Mouse (Mus musculus) CH12.LX (cell line): ENCODE results near the gene Cryge. TPM values are rescaled to one million over a fixed set of nuclear protein-coding genes. Genes with fewer than 3 reads are reported as not detected.

ENCODE experiments used
- DNase-seq: peaks from one replicate; pipeline ENCODE4 v3.0.0-alpha.2; 2013; ENCODE audit errors: extremely low read depth
- H3K27ac ChIP-seq: 2 replicates; pipeline ENCODE4 v1.5.1; 2012; ENCODE audit warnings: low read depth, mild to moderate bottlenecking, control low read depth, moderate library complexity; ENCODE audit not compliant: insufficient read depth
- H3K27me3 ChIP-seq: replicated peaks from 2 replicates; pipeline ENCODE3; 2012; ENCODE audit warnings: inconsistent platforms
- H3K36me3 ChIP-seq, 2 experiments: replicated peaks in 1 of 2; 2 replicates each; pipeline versions ENCODE3 to v1.6.1; 2012; ENCODE audit warnings: inconsistent platforms in 1 of 2, low read length in 1 of 2, mild to moderate bottlenecking in 1 of 2, mixed read lengths in 1 of 2, moderate library complexity in 1 of 2; ENCODE audit not compliant: control insufficient read depth in 1 of 2, insufficient read depth in 1 of 2
- H3K4me1 ChIP-seq, 2 experiments: 2 replicates each; pipeline ENCODE4 v1.6.1; 2012; ENCODE audit warnings: inconsistent platforms in 1 of 2, moderate library complexity in 1 of 2; ENCODE audit not compliant: insufficient read depth in 2 of 2, control insufficient read depth in 1 of 2
- H3K4me2 ChIP-seq: 2 replicates; pipeline ENCODE4 v1.6.1; 2012; ENCODE audit warnings: low read depth, mild to moderate bottlenecking, control low read depth; ENCODE audit not compliant: poor library complexity, insufficient read depth, severe bottlenecking
- H3K4me3 ChIP-seq, 3 experiments: fragments of 150-350 bp in 1 of 3; sonication (generic) in 1 of 3; replicated peaks in 1 of 3; 2 replicates each; pipeline versions ENCODE3 to v1.5.1; 2011 to 2012; ENCODE audit warnings: low read depth in 2 of 3, low read length in 2 of 3, mild to moderate bottlenecking in 2 of 3, moderate library complexity in 2 of 3, control low read depth in 1 of 3, improper control_type of control experiment in 1 of 3, inconsistent platforms in 1 of 3, mixed read lengths in 1 of 3; ENCODE audit not compliant: poor library complexity in 1 of 3
- H3K79me2 ChIP-seq: replicated peaks from 2 replicates; pipeline ENCODE4 v1.6.1; 2012; ENCODE audit warnings: mild to moderate bottlenecking, moderate library complexity; ENCODE audit not compliant: control insufficient read depth, poor library complexity, insufficient read depth, severe bottlenecking; ENCODE audit errors: extremely low read depth
- H3K9ac ChIP-seq: 2 replicates; pipeline ENCODE4 v1.6.1; 2012; ENCODE audit warnings: low read depth, mild to moderate bottlenecking, control low read depth, moderate library complexity; ENCODE audit not compliant: insufficient read depth
- H3K9me3 ChIP-seq: replicated peaks from 2 replicates; pipeline ENCODE3; 2012; ENCODE audit warnings: low read length, inconsistent platforms, mixed read lengths
- CHD1 ChIP-seq: IDR thresholded peaks from 2 replicates; pipeline ENCODE4 v1.6.1; 2012; ENCODE audit warnings: low read depth, low read length, improper control_type of control experiment, inconsistent platforms
- CTCF ChIP-seq, 2 experiments: IDR thresholded peaks in 1 of 2; conservative IDR thresholded peaks in 1 of 2; 2 replicates each; pipeline ENCODE4 v1.5.1; 2011 to 2012; ENCODE audit warnings: low read depth in 2 of 2, low read length in 2 of 2, improper control_type of control experiment in 1 of 2, inconsistent platforms in 1 of 2, mild to moderate bottlenecking in 1 of 2, moderate library complexity in 1 of 2
- E2F4 ChIP-seq: IDR thresholded peaks from 2 replicates; pipeline ENCODE4 v1.6.1; 2011; ENCODE audit warnings: low read depth, low read length, improper control_type of control experiment; ENCODE audit not compliant: insufficient replicate concordance
- ELF1 ChIP-seq: IDR thresholded peaks from 2 replicates; pipeline ENCODE4 v1.6.1; 2014; ENCODE audit warnings: low read depth, mild to moderate bottlenecking, inconsistent platforms, low read length, improper control_type of control experiment
- ETS1 ChIP-seq: conservative IDR thresholded peaks from 2 replicates; pipeline ENCODE4 v1.6.1; 2012; ENCODE audit warnings: low read depth, mild to moderate bottlenecking, inconsistent platforms, low read length, improper control_type of control experiment, moderate library complexity
- GABPA ChIP-seq: IDR thresholded peaks from 2 replicates; pipeline ENCODE4 v1.6.1; 2012; ENCODE audit warnings: low read depth, low read length, improper control_type of control experiment, inconsistent platforms; ENCODE audit not compliant: insufficient replicate concordance
- HCFC1 ChIP-seq: IDR thresholded peaks from 2 replicates; pipeline ENCODE4 v1.6.1; 2012; ENCODE audit warnings: low read depth, mild to moderate bottlenecking, inconsistent platforms, low read length, improper control_type of control experiment
- JUN ChIP-seq: IDR thresholded peaks from 2 replicates; pipeline ENCODE4 v1.6.1; 2011; ENCODE audit warnings: low read depth, mild to moderate bottlenecking, low read length, improper control_type of control experiment, moderate library complexity; ENCODE audit not compliant: insufficient read depth
- JUND ChIP-seq: conservative IDR thresholded peaks from 2 replicates; pipeline ENCODE4 v1.6.1; 2011; ENCODE audit warnings: low read depth, low read length, improper control_type of control experiment
- KAT2A ChIP-seq: IDR thresholded peaks from 2 replicates; pipeline ENCODE4 v1.6.1; 2012; ENCODE audit warnings: low read length, improper control_type of control experiment, inconsistent platforms; ENCODE audit not compliant: insufficient replicate concordance
- MAFK ChIP-seq: IDR thresholded peaks from 2 replicates; pipeline ENCODE4 v1.6.1; 2011; ENCODE audit warnings: low read length, improper control_type of control experiment; ENCODE audit not compliant: insufficient replicate concordance
- MAZ ChIP-seq: IDR thresholded peaks from 2 replicates; pipeline ENCODE4 v1.6.1; 2012; ENCODE audit warnings: low read depth, mild to moderate bottlenecking, inconsistent platforms, low read length, improper control_type of control experiment, moderate library complexity
- MEF2A ChIP-seq: IDR thresholded peaks from 2 replicates; pipeline ENCODE4 v1.6.1; 2014; ENCODE audit warnings: low read depth, mild to moderate bottlenecking, inconsistent platforms, low read length, improper control_type of control experiment, borderline replicate concordance
- MYC ChIP-seq: IDR thresholded peaks from 2 replicates; pipeline ENCODE4 v1.6.1; 2011; ENCODE audit warnings: low read depth, mild to moderate bottlenecking, improper control_type of control experiment, low read length
- NELFE ChIP-seq: IDR thresholded peaks from 2 replicates; pipeline ENCODE4 v1.6.1; 2011; ENCODE audit warnings: low read depth, low read length, improper control_type of control experiment
- PAX5 ChIP-seq: IDR thresholded peaks from 2 replicates; pipeline ENCODE4 v1.6.1; 2012; ENCODE audit warnings: low read length, inconsistent platforms, mixed read lengths
- POLR2A ChIP-seq: IDR thresholded peaks from 2 replicates; pipeline ENCODE4 v1.6.1; 2011; ENCODE audit warnings: low read depth, mild to moderate bottlenecking, improper control_type of control experiment, low read length
- RAD21 ChIP-seq: IDR thresholded peaks from 2 replicates; pipeline ENCODE4 v1.6.1; 2011; ENCODE audit warnings: low read depth, mild to moderate bottlenecking, low read length, improper control_type of control experiment, moderate library complexity
- SIN3A ChIP-seq: IDR thresholded peaks from 2 replicates; pipeline ENCODE4 v1.6.1; 2012; ENCODE audit warnings: low read length, improper control_type of control experiment, inconsistent platforms
- SMC3 ChIP-seq: IDR thresholded peaks from 2 replicates; pipeline ENCODE4 v1.6.1; 2011; ENCODE audit warnings: low read depth, low read length, improper control_type of control experiment
- TCF12 ChIP-seq: IDR thresholded peaks from 2 replicates; pipeline ENCODE4 v1.6.1; 2014; ENCODE audit warnings: low read depth, mild to moderate bottlenecking, inconsistent platforms, low read length, improper control_type of control experiment
- USF2 ChIP-seq: conservative IDR thresholded peaks from 2 replicates; pipeline ENCODE4 v1.6.1; 2011; ENCODE audit warnings: low read depth, low read length, improper control_type of control experiment
- ZMIZ1 ChIP-seq: IDR thresholded peaks from 2 replicates; pipeline ENCODE4 v1.6.1; 2012; ENCODE audit warnings: low read depth, mild to moderate bottlenecking, inconsistent platforms, low read length, improper control_type of control experiment
- dilution Hi-C: fragments of 300-500 bp; cut with MboI; formaldehyde crosslinking; loops from 2 replicates; pipeline ENCODE4 v1.14.3; 2020; ENCODE audit warnings: low sequenced_read_pairs; ENCODE audit not compliant: extremely low pct_unique_long_range_greater_than_20kb, extremely low pct_ligation_motif_present
- in situ Hi-C: fragments of 300-500 bp; cut with MboI; formaldehyde crosslinking; loops from 3 replicates; pipeline ENCODE4 v1.14.3; 2019; ENCODE audit warnings: low sequenced_read_pairs, low pct_ligation_motif_present, low pct_unique_long_range_greater_than_20kb, mixed read lengths
- polyA plus RNA-seq: library from polyadenylated mRNA; unstranded; fragments of >175 nt; gene quantifications from 2 replicates; pipeline ENCODE4 v1.2.1, GENCODE M21; 2012; ENCODE audit warnings: low read depth; ENCODE audit not compliant: insufficient read length
- total RNA-seq, 2 experiments: library from RNA; depleted of rRNA; stranded (reverse); fragments of 300-350 nt in 1 of 2; fragments of >200 nt in 1 of 2; gene quantifications; 2 replicates each; pipeline ENCODE4 v1.2.3; 2012 to 2014

The Cryge gene
- total and polyA plus RNA-seq, 3 experiments: not detected

GRCm38 (mm10) chr1:65052140-65052539 is 1.2 kb upstream of the Cryge start:
- Histone ChIP-seq H3K4me2 (no peak overlapping the region), H3K4me3 (no peak overlapping the region), H3K9me3 (peaks cover 2% of the 10 kb centered on the region), H3K27ac (no peak overlapping the region), H3K36me3 (no peaks in the 10 kb centered on the region), H3K9ac (no peak overlapping the region), H3K4me1 (peaks cover 0 to 15% of the 10 kb centered on the region in 2 experiments; a peak in 3 of 4 replicates), H3K79me2 (no peaks in the 10 kb centered on the region), H3K27me3 (no peaks in the 10 kb centered on the region)
- TF ChIP-seq CHD1 (no peak), KAT2A (no peak)
- in situ Hi-C loops (no loop called here), dilution Hi-C loops (no loop called here)
- peak; percentile 17 for DNase-seq

GRCm38 (mm10) chr1:65051696-65052095 is 747 bp upstream of the Cryge start:
- Histone ChIP-seq H3K27ac (no peak overlapping the region), H3K79me2 (no peaks in the 10 kb centered on the region), H3K36me3 (no peaks in the 10 kb centered on the region), H3K27me3 (no peaks in the 10 kb centered on the region), H3K4me2 (no peak overlapping the region), H3K4me1 (peaks cover 0 to 15% of the 10 kb centered on the region in 2 experiments; a peak in 3 of 4 replicates), H3K9me3 (peaks cover 2% of the 10 kb centered on the region), H3K9ac (no peak overlapping the region), H3K4me3 (no peak overlapping the region)
- in situ Hi-C loops: no loop called here
- peak; percentile 17 for DNase-seq
- no peak for TF ChIP-seq GABPA
- no peak for TF ChIP-seq E2F4
- no peak for TF ChIP-seq POLR2A
- TF ChIP-seq MAFK: no peak
- no peak for TF ChIP-seq NELFE
- dilution Hi-C loops: no loop called here

GRCm38 (mm10) chr1:65048781-65049180 is 2.2 kb downstream of the Cryge start:
- DNase-seq: no peak
- dilution Hi-C loops: no loop called here
- H3K4me1 ChIP-seq: peaks cover 3 to 28% of the 10 kb centered on the region in 2 experiments; a peak in 3 of 4 replicates
- H3K79me2 ChIP-seq: no peaks in the 10 kb centered on the region
- H3K9ac ChIP-seq: no peak overlapping the region
- TF ChIP-seq TCF12: no peak
- TF ChIP-seq MAZ: no peak
- no peak for TF ChIP-seq SIN3A
- no peak for TF ChIP-seq MYC
- TF ChIP-seq RAD21: no peak
- TF ChIP-seq ELF1: no peak
- no peak for TF ChIP-seq CTCF (conservative IDR thresholded peaks at IDR 0.05 in 1 of 2, IDR thresholded peaks at IDR 0.05 in 1 of 2; ENCODE audit: low read depth in 2 of 2, low read length in 2 of 2)
- no peak for TF ChIP-seq MAFK
- no peak for TF ChIP-seq HCFC1
- no peak for TF ChIP-seq PAX5
- TF ChIP-seq JUND: no peak
- TF ChIP-seq E2F4: no peak
- no peak for TF ChIP-seq MEF2A
- TF ChIP-seq JUN: no peak
- TF ChIP-seq SMC3: no peak
- no peak for TF ChIP-seq ETS1
- no peak for TF ChIP-seq USF2
- TF ChIP-seq POLR2A: no peak
- no peak for TF ChIP-seq ZMIZ1
- TF ChIP-seq GABPA: no peak
- TF ChIP-seq, all 38 proteins: peak for 0
- Histone ChIP-seq H3K4me3 (no peak overlapping the region), H3K4me2 (no peak overlapping the region), H3K36me3 (no peaks in the 10 kb centered on the region), H3K27me3 (no peaks in the 10 kb centered on the region), H3K27ac (no peak overlapping the region), H3K9me3 (no peaks in the 10 kb centered on the region)
- in situ Hi-C loops: no loop called here
